Mouse (Mus musculus) ES-CJ7 (cell line): ENCODE results near the gene Hoxa11.

Experiments
- DNase-seq: peaks from one replicate; pipeline ENCODE4 v3.0.0; 2011; ENCODE audit warnings: low read depth, low spot score

Hoxa11 gene

DNA sequence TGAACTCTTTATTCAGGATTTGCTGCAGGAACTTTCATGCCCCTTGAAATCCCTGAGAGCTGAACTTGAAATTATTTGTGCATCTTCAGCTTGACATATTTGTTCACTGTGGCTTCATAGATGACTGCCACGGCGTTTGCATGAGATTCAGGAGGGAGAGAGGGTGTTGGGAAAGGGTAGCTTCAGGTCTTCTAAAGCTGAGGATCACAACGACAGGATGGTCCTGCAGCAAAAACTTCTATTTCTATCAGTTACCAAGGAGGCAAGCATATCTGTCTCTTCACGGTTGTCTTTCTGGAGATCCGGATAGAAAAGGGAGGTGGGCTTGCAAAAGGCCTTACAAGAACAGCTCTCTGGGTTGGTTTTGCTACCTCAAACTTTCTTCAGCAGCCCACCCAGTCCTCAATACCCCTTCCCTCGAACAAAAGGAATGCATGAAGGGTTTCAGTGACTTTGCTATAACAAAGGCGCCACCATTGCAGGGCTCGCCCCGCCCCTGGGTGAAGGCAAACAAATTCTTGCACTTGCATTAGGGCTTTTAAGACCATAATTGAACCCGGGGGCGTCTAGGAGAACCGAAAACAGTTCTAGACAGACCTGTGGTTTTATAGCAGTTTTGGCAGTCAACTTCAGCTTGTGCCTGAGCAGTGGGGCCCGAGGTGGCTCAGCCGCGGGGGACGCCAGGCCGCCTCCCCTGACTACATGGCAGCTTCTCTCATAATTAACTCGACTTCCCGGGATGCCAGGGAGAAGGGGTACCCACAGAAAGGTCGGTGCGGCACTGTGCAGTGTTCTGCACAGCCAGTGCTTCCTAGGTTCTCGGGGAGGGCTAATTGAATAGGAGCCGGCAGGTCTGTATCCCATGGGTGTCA is 2.4 kb upstream of the Hoxa11 start:
- DNase-seq = peak; percentile 59

- DNase-seq = peak; percentile 25
Measured at GRCm38 (mm10) chr6:52246916-52247315, 1.3 kb upstream of the Hoxa11 start.

GRCm38 (mm10) chr6:52246403-52246803 is 793 bp upstream of the Hoxa11 start:
- DNase-seq = peak; percentile 64

- DNase-seq = no peak
Measured at GRCm38 (mm10) chr6:52245040-52245756, 412 bp downstream of the Hoxa11 start.

DNA sequence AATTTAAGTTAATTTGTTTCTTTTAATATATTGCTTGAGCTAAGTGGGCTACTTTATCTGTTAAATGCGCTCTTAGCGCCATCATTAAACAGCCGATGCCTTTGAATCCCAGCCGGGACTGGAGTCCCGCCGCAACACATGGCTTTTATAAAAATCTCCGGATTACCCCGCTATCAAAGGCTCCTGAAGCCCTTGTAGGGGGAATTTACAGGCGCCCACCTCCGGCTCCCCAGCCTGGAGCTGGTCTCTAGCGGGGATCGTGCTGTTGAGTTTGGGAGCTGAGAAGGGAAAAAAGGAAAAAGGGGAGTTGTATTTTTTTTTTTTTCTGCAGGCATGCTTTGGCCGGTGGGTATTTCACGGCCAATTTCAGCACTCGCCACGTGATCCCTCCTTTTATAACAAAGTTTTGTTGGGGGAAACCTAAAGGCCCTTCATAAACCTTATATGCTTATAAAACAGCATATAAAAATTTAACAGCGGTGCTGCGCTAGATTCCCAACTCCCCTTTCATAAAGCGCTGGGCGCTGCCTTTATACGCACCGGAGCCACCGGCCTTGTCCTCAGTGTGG is 1.1 kb downstream of the Hoxa11 start:
- peak; percentile 34 for DNase-seq

- DNase-seq = peak; percentile 71
Measured at GRCm38 (mm10) chr6:52243681-52244121, 1.9 kb downstream of the Hoxa11 start.

DNA sequence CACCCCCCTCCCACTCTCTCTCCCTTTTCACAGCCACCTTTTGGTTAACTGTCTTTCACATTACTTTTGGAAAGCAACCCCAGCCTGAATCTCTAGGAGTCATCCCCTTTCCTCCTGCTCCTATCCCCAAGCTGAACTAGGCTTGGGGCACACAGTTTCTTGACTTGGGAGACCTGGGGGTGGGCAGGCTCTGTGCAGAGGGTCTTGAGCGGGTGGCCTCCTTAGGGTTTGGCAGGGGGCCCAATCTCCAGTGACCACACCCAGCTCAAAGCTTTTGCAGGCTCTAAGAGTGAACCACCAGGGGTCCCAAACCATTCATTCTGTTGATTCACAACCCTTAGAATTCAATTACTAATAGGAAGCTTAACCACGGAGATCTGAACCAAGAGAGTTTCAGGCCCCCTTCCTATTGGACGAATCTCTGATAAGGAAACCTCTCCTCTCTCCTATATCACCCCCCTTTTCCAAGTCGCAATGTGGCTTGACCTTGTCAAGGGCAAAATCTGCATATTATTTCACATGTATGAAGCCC is 2.7 kb downstream of the Hoxa11 start:
- peak; percentile 73 for DNase-seq

- no peak for DNase-seq
Measured at GRCm38 (mm10) chr6:52241001-52241621, 4.5 kb downstream of the Hoxa11 start.

GRCm38 (mm10) chr6:52240389-52241000 is 5.1 kb downstream of the Hoxa11 start, which contains the start of gene Hoxa10:
Gene Hoxa10, minus strand, starts transcription at chr6:52240854.
- peak; percentile 90 for DNase-seq

- no peak for DNase-seq
Measured at GRCm38 (mm10) chr6:52239625-52240388, 5.8 kb downstream of the Hoxa11 start.

GRCm38 (mm10) chr6:52238976-52239375 is 6.6 kb downstream of the Hoxa11 start:
- no peak for DNase-seq

GRCm38 (mm10) chr6:52238155-52238545 is 7.5 kb downstream of the Hoxa11 start:
- no peak for DNase-seq

- no peak for DNase-seq
Measured at GRCm38 (mm10) chr6:52237346-52238154, 8.1 kb downstream of the Hoxa11 start.

DNA sequence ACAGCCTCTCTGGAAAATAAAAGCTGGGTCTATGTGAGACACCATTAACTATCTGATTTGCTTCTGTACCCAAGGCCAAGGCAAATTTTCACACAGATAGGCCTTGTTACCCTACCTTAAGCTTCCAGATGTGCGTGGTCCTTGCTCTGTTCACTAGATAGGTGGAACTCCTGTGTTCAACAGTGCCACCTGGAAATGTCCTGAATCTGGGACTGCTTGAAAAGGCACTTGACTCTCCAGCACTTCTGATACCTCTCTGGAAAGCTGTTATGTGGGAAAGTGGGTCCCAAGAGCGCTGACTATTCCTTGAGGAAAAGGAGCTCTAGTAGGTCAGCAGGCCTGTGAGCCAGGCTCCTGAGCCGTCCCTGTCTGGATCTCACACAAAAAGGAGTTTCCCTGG is 8.8 kb downstream of the Hoxa11 start:
- DNase-seq = no peak

GRCm38 (mm10) chr6:52235866-52236265 is 9.7 kb downstream of the Hoxa11 start:
- DNase-seq = no peak

GRCm38 (mm10) chr6:52235267-52235666 is 10.3 kb downstream of the Hoxa11 start:
- DNase-seq = no peak

DNA sequence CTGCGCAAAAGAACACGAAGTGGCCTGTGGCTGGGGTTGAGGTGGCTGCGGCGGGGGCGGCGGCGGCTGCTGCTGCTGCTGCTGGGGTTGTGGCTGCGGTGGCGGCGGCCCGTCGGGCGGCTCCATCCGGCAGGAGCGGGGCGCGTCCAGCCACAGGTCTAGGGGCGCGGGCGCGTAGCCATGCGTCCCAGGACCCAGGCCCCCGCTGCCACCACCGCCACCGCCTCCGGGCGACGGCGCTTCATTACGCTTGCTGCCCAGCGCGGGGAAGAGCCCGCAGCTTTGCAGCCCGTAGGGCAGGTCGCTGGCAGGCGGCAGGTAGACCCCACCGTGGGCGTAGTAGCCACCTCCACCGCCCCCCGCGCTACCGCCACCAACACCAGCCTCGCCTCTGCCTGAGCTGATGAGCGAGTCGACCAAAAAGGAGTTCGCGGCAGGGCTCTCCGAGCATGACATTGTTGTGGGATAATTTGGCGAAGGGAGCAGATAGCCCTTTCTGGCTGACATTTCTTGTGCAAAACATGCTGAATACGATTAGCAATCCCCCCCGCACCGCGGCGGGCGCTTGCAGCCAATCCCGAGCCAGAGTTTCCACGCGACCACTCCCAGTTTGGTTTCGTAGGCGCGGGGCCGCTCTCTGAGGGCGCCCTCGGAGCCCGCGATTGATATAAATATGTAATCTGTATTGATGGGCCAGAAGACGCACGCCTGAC is 11.0 kb downstream of the Hoxa11 start:
- peak; percentile 44 for DNase-seq

DNA sequence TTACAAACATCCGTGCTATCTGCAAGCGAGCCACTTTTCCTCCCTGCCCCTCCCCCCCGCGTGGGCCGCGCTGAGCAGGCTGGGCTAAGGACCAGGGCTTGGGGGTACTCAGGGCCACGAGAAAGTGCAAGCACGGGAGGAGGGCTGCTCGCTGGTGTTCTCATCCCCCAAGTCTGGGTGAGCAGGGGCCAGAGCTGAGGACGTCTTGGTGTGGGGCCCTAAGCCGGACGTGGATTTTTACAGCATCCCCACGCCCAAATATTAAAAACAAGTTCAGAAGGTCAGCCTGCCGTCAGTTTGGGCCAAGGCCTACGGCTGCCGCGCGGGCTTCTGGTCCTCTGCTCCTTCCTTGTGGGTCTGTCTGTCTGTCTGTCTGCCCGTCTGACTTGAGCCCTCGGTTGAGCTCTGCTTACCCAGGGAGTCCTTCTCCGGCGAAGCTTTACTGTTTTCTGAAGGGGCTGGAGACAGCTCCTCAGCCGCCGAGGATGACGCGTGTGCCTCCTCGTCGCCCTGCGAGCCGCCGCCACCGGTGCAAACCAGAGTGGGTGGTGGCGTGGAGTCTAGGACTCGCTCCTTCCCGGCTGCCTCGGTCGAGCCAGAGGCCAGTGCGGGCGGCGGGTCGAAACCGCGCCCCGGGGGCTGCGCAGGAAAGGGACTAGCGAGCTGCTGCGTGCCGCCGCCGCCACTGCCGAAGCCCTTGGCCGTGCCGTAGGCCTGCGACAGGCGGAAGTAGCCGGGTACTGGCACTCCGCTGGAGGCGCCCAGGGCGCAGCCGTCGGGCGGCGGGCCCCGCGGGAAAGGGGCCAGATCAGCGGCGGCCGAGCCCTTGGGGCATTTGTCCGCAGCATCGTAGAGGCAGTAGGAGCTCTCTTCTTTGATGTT is 11.8 kb downstream of the Hoxa11 start:
- peak; percentile 64 for DNase-seq
